Mouse (Mus musculus): Measurements from ENCODE around the gene Kcnk13. TPM values are rescaled to one million over a fixed set of nuclear protein-coding genes. Genes with fewer than 3 reads are reported as not detected.
"Not testable (repeated sequence)": the region's sequence is repeated elsewhere in the genome, so short reads cannot be mapped to it uniquely, and the experiment has no call there.

The Kcnk13 gene
- polyA plus RNA-seq, 1 experiment = 3.0 TPM

DNA sequence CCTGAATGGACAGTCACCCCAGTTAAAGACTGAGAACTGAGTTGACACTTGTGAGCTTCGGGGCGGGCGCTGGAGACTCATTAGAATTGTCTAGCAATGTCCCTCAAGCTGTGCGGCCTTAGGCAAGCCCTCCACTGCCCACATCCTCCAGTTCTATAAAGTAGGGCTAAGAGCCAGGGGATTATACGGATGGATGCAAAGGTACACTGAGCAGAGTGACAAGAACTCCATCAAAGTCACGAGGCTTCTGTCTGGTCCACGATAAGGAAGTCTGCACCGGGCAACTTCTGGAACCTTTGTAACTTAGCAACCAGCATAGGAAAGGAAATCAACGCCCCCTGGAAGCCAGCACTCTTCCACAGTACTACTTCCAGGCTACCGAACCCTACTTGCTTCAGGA lies 4.4 kb upstream of the Kcnk13 start:
- DNase-seq = no peak
- peaks cover 3% of the 10 kb centered on the region for H3K4me1 ChIP-seq (ENCODE audit: control insufficient read depth, insufficient read depth, low read length)
- 30% methylated on average over 10 of the region's 10 CpGs for WGBS
- TF ChIP-seq POLR2A (IDR thresholded peaks at IDR 0.05; ENCODE audit: borderline replicate concordance, extremely low read depth, low read depth, low read length) = no peak
- no peak for TF ChIP-seq CTCF (IDR thresholded peaks at IDR 0.05; ENCODE audit: insufficient read depth, low read length)
- H3K4me3 ChIP-seq (replicated peaks; ENCODE audit: extremely low read depth, low read depth, low read length) = no peak overlapping the region

GRCm38 (mm10) chr12:99960675-99961074 lies 3.6 kb upstream of the Kcnk13 start:
- TF ChIP-seq CTCF (IDR thresholded peaks at IDR 0.05; ENCODE audit: insufficient read depth, low read length) (no peak), POLR2A (IDR thresholded peaks at IDR 0.05; ENCODE audit: borderline replicate concordance, extremely low read depth, low read depth, low read length) (no peak)
- WGBS = 83% methylated on average over 7 of the region's 7 CpGs
- no peak overlapping the region for H3K4me3 ChIP-seq (replicated peaks; ENCODE audit: extremely low read depth, low read depth, low read length)
- H3K4me1 ChIP-seq (ENCODE audit: control insufficient read depth, insufficient read depth, low read length) = peaks cover 6% of the 10 kb centered on the region
- DNase-seq = no peak

GRCm38 (mm10) chr12:99965203-99966115 lies 1.2 kb downstream of the Kcnk13 start:
- under 1% methylated on average over 77 of the region's 77 CpGs for WGBS
- TF ChIP-seq CTCF (IDR thresholded peaks at IDR 0.05; ENCODE audit: insufficient read depth, low read length) (no peak), POLR2A (IDR thresholded peaks at IDR 0.05; ENCODE audit: borderline replicate concordance, extremely low read depth, low read depth, low read length) (no peak)
- DNase-seq = peak; percentile 33
- Histone ChIP-seq H3K4me1 (ENCODE audit: control insufficient read depth, insufficient read depth, low read length) (peaks cover 6% of the 10 kb centered on the region; the same call in 1 of the 2 replicates), H3K4me3 (replicated peaks; ENCODE audit: extremely low read depth, low read depth, low read length) (peak overlapping the region; percentile 51)

DNA sequence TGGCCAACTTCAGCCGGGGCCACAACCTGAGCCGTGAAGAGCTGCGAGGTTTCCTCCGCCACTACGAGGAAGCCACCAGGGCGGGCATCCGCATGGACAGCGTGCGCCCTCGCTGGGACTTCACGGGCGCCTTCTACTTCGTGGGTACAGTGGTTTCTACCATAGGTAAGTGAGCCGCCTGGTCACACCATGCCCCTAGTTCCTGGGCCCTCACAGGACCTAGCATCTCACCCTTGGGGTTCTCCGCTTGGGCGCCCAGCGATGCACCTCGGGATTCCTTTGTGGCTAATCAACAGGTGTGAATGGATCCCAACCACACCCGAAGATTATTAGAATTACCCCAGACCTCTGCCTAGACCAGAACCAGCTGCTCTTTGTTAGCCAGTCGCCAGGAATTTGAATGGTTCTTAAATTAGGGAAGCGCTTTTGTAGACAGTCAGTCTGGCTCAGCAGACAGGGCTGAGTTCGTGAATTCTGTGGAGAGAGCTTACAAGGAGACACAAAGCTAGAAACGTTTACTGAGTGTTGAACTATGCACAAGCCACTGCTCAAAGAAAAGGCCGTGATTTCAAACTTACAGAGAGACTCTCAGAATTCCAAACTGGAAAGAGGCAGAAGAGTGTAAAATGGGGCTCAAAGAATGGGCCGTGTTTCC lies 1.9 kb downstream of the Kcnk13 start:
- WGBS = 8% methylated on average over 25 of the region's 25 CpGs
- TF ChIP-seq CTCF (IDR thresholded peaks at IDR 0.05; ENCODE audit: insufficient read depth, low read length) = no peak
- no peak for TF ChIP-seq POLR2A (IDR thresholded peaks at IDR 0.05; ENCODE audit: borderline replicate concordance, extremely low read depth, low read depth, low read length)
- Histone ChIP-seq H3K4me3 (replicated peaks; ENCODE audit: extremely low read depth, low read depth, low read length) (peak overlapping the region; percentile 51), H3K4me1 (ENCODE audit: control insufficient read depth, insufficient read depth, low read length) (peaks cover 6% of the 10 kb centered on the region; the same call in 1 of the 2 replicates)
- peak; percentile 18 for DNase-seq

DNA sequence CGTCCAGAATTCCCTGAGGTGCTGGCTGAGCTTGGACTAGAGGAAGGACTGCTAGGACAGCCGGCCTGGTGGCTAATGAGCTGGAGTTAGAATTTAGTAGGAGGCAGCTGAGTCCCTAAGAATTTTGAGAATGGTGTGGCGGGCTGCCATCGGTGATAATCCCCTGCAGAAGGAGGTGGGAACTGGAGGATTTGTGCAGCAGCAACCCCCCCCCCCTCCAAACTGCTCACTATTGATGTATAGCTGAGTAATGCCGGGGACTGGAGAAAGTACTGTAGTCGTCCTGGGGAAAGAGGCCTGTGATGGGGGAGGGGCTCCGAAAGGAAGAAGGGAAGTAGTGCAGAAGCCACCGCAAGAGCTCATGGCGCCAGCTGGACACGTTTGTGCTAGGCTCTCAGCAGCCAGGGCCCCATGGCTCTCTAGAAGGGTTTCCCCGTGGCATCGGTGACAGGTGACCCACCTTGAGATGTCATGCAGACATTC lies 2.6 kb downstream of the Kcnk13 start:
- TF ChIP-seq CTCF (IDR thresholded peaks at IDR 0.05; ENCODE audit: insufficient read depth, low read length) (no peak), POLR2A (IDR thresholded peaks at IDR 0.05; ENCODE audit: borderline replicate concordance, extremely low read depth, low read depth, low read length) (no peak)
- 14% methylated on average over 12 of the region's 12 CpGs for WGBS
- DNase-seq = no peak
- peak overlapping the region; percentile 21 for H3K4me3 ChIP-seq (replicated peaks; ENCODE audit: extremely low read depth, low read depth, low read length)
- peaks cover 6% of the 10 kb centered on the region; the same call in 1 of the 2 replicates for H3K4me1 ChIP-seq (ENCODE audit: control insufficient read depth, insufficient read depth, low read length)

DNA sequence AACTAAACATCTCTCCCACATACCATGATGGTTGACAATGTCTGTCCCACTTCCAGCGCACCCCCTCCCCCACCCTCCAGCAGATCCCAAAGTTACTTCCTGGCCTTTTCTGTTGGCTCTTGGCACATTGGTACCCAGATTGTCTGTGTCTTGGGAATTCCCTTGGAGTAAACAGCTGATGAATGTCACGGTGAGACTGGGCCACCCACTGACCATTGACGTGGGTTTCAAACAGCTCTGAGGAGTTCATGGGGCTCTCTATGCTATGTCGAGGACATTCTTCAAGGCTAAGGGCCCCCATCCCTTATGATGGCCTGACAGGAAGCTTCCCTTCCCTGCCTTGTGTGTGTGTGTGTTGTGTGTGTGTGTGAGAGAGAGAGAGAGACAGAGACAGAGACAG lies 5.6 kb downstream of the Kcnk13 start:
- WGBS = 55% methylated on average over 4 of the region's 4 CpGs
- TF ChIP-seq CTCF (IDR thresholded peaks at IDR 0.05; ENCODE audit: insufficient read depth, low read length) (no peak), POLR2A (IDR thresholded peaks at IDR 0.05; ENCODE audit: borderline replicate concordance, extremely low read depth, low read depth, low read length) (no peak)
- Histone ChIP-seq H3K4me1 (ENCODE audit: control insufficient read depth, insufficient read depth, low read length) (0 out of 2 replicates have a peak, but pooled peaks cover 3% of the 10 kb centered on the region), H3K4me3 (replicated peaks; ENCODE audit: extremely low read depth, low read depth, low read length) (no peak overlapping the region)
- no peak for DNase-seq

DNA sequence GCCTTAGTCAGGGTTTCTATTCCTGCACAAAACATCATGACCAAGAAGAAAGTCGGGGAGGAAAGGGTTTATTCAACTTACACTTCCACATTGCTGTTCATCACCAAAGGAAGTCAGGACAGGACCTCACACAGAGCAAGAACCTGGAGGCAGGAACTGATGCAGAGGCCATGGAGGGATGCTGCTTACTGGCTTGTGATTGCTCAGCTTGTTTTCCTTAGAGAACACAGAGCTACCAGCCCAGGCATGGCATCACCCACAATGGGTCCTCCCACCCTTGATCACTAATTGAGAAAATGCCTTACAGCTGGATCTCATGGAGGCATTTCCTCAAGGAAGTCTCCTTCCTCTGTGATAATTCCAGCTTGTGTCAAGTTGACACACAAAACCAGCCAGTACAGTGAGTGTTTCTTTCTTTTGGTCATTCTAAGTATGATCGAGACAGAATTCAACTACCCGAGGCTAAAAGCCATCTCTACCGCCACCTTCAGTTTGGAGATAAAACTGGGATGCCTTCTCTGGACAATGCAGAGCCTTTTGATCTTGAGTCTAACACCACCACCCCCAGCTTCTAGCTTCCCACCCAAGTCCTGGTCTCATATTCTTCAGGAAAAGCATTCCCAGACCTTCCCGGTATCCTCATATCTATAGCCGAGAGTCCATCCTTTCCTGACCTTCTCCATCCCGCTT lies 7.1 kb downstream of the Kcnk13 start:
- WGBS = 71% methylated on average over 7 of the region's 7 CpGs
- H3K4me1 ChIP-seq (ENCODE audit: control insufficient read depth, insufficient read depth, low read length) = not testable (repeated sequence)

GRCm38 (mm10) chr12:99972825-99973224 lies 8.5 kb downstream of the Kcnk13 start:
- Histone ChIP-seq H3K4me1 (ENCODE audit: control insufficient read depth, insufficient read depth, low read length) (no peaks in the 10 kb centered on the region), H3K4me3 (replicated peaks; ENCODE audit: extremely low read depth, low read depth, low read length) (no peak overlapping the region)
- TF ChIP-seq POLR2A (IDR thresholded peaks at IDR 0.05; ENCODE audit: borderline replicate concordance, extremely low read depth, low read depth, low read length) = no peak
- no peak for TF ChIP-seq CTCF (IDR thresholded peaks at IDR 0.05; ENCODE audit: insufficient read depth, low read length)
- WGBS = 61% methylated on average over 7 of the region's 7 CpGs
- DNase-seq = no peak

More for the DNA sequence above, 7.1 kb downstream of the Kcnk13 start:
- DNase-seq; H3K4me3 ChIP-seq (replicated peaks; ENCODE audit: extremely low read depth, low read depth, low read length): not testable (repeated sequence)

GRCm38 (mm10) chr12:99973659-99974058 lies 9.4 kb downstream of the Kcnk13 start:
- DNase-seq = no peak
- 77% methylated on average over 1 of the region's 1 CpGs for WGBS
- no peak for TF ChIP-seq POLR2A (IDR thresholded peaks at IDR 0.05; ENCODE audit: borderline replicate concordance, extremely low read depth, low read depth, low read length)
- Histone ChIP-seq H3K4me3 (replicated peaks; ENCODE audit: extremely low read depth, low read depth, low read length) (no peak overlapping the region), H3K4me1 (ENCODE audit: control insufficient read depth, insufficient read depth, low read length) (no peaks in the 10 kb centered on the region)
